30 mouse cellular contexts compared by ENCODE assay signal in the genomic region with DNA sequence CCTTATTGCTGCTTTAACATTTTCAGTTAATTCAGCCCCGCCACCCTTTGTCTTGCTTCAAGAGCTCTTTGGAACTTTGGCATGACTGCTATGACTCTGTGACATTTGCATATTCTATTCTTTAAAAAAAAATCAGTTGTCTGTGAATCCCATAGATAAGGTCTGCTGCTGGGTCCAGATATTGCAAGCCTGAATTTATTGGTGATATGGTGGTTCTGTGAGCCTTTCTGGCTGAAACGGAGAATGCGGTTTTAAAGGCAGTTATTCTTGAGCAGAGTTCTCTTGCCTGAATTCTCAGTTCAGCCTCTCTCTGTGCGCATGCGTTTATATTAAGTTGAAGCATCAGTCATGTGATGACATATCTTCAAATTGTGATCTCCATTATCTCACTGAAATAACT.
"Had no signal": no experiment of that assay in that cellular context is flagged by ENCODE, and none has a peak within 500 bp of the region (broad histone marks: within the 10 kb centered on the region; RNA-seq: fewer than 3 reads in every experiment).

No protein-coding gene starts in this region.

- H3K4me2 ChIP-seq: limb, embryonic 12.5 days; limb, embryonic 13.5 days; limb, embryonic 15.5 days; liver, embryonic 11.5 days; liver, embryonic 12.5 days; liver, embryonic 13.5 days; liver, embryonic 15.5 days; lung, embryonic 14.5 days; lung, embryonic 15.5 days; midbrain, embryonic 12.5 days; midbrain, embryonic 13.5 days; midbrain, embryonic 15.5 days had no signal

- ATAC-seq: liver, embryonic 12.5 days; liver, postnatal 0 days; lung, postnatal 0 days; midbrain, embryonic 13.5 days; midbrain, embryonic 15.5 days had no signal

- H3K9me3 ChIP-seq: limb, embryonic 10.5 days; limb, embryonic 12.5 days; limb, embryonic 13.5 days; limb, embryonic 15.5 days; liver, embryonic 12.5 days; liver, embryonic 13.5 days; liver, embryonic 15.5 days; lung, embryonic 15.5 days; midbrain, embryonic 10.5 days; midbrain, embryonic 12.5 days; midbrain, embryonic 13.5 days; midbrain, embryonic 15.5 days had no signal

- H3K36me3 ChIP-seq: limb, embryonic 10.5 days; limb, embryonic 12.5 days; limb, embryonic 13.5 days; limb, embryonic 15.5 days; liver, embryonic 12.5 days; liver, embryonic 13.5 days; liver, embryonic 15.5 days; lung, embryonic 15.5 days; midbrain, embryonic 10.5 days; midbrain, embryonic 12.5 days; midbrain, embryonic 13.5 days; midbrain, embryonic 15.5 days had no signal

- DNase-seq: left cerebral cortex, postnatal 4 days; liver; liver, embryonic 13.5 days; liver, postnatal 0 days; lung, adult 18-20 months; lung, adult 2 months; lung, embryonic 14.5 days; lung, postnatal 10 days; lung, postnatal 14 days; lung, postnatal 36 days; lung, postnatal 4 days; midbrain, embryonic 14.5 days had no signal

- H3K4me3 ChIP-seq: left cerebral cortex, adult 2 months; limb, embryonic 10.5 days; limb, embryonic 12.5 days; limb, embryonic 13.5 days; limb, embryonic 15.5 days; liver, embryonic 12.5 days; liver, embryonic 13.5 days; liver, embryonic 15.5 days; lung, embryonic 15.5 days; megakaryocyte, embryonic 14.5 days; midbrain, embryonic 10.5 days; midbrain, embryonic 12.5 days; midbrain, embryonic 13.5 days; midbrain, embryonic 15.5 days; myocyte had no signal

- H3K27me3 ChIP-seq: limb, embryonic 12.5 days; limb, embryonic 13.5 days; limb, embryonic 15.5 days; liver, embryonic 12.5 days; liver, embryonic 13.5 days; liver, embryonic 15.5 days; lung, embryonic 15.5 days; megakaryocyte, embryonic 14.5 days; midbrain, embryonic 12.5 days; midbrain, embryonic 13.5 days; midbrain, embryonic 15.5 days had no signal

- H3K9ac ChIP-seq: limb, embryonic 12.5 days; limb, embryonic 13.5 days; limb, embryonic 15.5 days; liver, embryonic 12.5 days; liver, embryonic 13.5 days; liver, embryonic 14.5 days; liver, embryonic 15.5 days; liver, postnatal 0 days; lung, embryonic 14.5 days; lung, embryonic 15.5 days; midbrain, embryonic 12.5 days; midbrain, embryonic 13.5 days; midbrain, embryonic 15.5 days had no signal

- H3K4me1 ChIP-seq: limb, embryonic 10.5 days; limb, embryonic 12.5 days; limb, embryonic 13.5 days; limb, embryonic 15.5 days; liver, embryonic 12.5 days; liver, embryonic 13.5 days; liver, embryonic 15.5 days; lung, embryonic 15.5 days; megakaryocyte, embryonic 14.5 days; midbrain, embryonic 10.5 days; midbrain, embryonic 12.5 days; midbrain, embryonic 13.5 days; midbrain, embryonic 15.5 days had no signal

- H3K27ac ChIP-seq: left cerebral cortex, adult 2 months; limb, embryonic 10.5 days; limb, embryonic 12.5 days; limb, embryonic 13.5 days; limb, embryonic 15.5 days; liver, embryonic 12.5 days; liver, embryonic 13.5 days; liver, embryonic 14.5 days; liver, embryonic 15.5 days; lung, embryonic 15.5 days; macrophage; midbrain, embryonic 10.5 days; midbrain, embryonic 12.5 days; midbrain, embryonic 13.5 days; midbrain, embryonic 15.5 days had no signal
